Mouse (Mus musculus): Measurements from ENCODE around the gene Chrm5.

Gene Chrm5

DNA sequence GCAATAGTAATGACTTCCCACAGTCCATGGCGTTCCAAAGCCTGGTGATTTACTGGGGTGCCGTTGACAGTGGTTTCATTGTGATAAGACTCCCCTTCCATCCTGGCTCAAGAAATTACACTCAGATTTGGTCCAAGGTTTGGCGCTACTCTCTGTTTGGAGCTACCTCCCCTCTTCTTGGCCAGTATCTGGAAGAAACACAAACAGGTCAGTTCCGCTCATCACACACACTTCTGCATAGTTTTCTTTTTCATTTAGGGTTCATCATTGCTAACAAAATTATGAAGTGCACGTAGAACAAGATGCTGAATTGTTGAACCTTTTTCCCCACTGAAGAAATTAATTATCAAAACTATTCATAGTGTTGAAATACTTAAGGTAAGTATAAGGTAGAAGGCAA is at the start of gene Chrm5:
Gene Chrm5 (minus strand): TSS at position 101 of the 400 bp plus-strand sequence.
- no peak for DNase-seq (ENCODE audit: low spot score in 2 of 2)

DNA sequence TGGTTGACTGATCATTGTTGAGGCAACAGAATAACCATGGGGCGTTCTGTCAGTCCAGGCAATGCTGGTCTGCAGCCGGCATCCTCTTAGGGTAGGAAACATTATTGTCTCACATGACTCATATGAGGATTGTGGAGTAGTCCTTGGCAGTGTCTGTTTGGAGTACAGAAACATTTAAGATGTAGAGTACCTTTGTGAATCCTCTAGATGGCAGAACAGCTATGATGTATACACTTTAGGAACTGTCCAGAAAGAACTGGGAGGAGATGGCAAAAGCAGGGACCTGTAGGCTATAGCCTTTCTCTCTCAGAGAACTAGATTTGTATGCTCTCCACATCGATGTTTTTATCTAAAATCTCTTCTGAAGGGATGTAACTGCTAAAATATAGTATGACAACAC is 46.4 kb upstream of the Chrm5 start:
- DNase-seq (ENCODE audit: low spot score in 2 of 2): no peak

DNA sequence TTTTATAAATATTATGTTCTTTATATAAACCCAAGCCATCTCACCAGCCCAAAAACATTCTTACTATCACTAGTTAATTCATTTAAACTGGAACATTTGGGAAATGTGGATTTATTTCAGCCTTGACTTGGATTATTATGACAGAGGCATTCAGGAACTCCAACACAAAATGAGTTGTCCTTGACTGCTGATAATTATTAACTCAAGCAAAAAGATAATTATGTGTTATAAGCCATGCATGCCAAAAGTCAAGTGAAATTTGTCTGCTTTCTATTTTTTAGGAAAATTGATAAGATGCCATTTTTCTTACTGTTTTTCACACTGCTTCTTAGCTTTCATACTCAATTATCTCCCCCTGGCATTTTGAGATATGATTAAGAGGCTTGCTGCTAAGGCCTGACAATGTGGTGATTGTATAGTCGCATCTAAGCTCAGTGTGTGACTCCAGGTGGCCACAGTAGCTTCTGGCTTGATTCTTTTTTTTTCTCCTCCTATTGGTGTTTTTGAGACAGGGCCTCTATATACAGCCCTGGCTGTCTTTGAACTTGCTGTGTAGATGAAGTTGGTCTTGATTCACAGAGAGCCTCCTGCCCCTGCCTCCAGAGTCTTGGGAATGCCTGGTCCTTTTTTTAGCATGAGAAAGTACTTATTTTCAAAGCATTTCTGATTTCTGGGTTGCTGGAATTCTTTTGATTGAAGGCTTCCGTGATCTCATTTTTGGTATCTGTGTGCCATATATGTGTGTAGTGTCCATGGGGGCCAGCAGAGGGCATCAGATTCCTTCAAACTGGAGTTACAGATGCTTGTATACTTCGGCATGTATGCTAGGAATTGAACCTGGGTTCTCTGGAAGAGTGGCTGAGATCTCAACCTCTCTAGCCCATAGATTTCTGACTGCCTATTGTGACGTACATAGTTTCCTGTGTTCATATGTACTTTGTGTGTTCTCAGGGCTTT is 40.2 kb upstream of the Chrm5 start:
- DNase-seq (ENCODE audit: low spot score in 2 of 2): no peak

DNA sequence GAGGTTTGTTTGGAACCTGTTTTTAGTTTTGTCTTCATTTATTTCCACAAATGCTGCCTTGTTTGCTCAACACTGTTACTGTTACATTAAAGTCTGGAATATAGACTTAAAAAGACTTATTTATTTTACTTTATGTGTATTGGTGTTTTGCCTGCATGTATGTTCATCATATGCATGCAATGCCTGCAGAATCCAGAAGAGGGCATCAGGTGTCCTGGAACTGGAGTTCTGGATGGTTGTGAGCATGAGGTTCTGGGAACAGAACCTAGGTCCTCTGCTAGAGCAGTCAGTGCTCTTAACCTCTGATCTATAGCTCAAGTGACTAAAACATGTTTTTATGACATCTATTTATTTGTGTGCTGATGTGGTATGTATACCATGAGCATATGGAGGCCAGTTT is 38.0 kb upstream of the Chrm5 start:
- DNase-seq (ENCODE audit: low spot score in 2 of 2): no peak

DNA sequence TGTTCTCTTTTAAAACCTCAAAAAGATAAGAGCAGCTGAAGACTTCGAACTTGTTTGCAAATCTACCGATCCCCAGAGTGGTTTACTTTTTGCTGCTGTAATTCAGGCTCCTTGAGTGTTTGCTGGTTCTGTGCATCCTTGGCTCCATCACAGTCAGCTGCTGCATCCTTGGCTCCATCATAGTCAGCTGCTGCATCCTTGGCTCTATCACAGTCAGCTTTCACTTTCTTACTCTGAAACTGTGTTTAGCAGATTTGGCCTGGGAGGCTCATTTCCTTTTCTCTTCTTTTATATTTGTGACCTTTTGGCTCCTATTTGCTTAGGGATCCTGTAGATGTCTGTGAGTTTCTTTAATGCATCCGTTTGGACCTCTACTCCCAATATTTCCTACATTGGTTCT is 36.6 kb upstream of the Chrm5 start:
- no peak for DNase-seq (ENCODE audit: low spot score in 2 of 2)

DNA sequence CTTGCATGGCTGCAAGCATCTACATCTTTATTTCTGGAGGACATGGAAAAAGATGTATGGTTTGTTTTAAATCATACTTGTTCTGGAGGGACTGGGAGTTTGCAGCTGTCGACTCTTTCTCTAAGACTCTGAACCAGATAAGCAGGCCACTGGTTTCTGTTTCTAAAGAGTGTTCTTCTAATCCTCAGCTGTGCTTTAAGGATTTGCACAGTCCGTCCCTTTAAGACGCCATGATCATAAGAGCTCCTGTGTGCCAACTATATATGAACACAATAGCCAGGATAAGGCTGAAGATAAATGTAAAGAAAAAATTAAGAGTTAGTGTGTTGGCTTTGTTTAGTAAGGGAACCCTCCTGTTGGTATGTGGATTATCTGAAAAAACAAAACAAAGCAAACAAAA is 36.2 kb upstream of the Chrm5 start:
- no peak for DNase-seq (ENCODE audit: low spot score in 2 of 2)

DNA sequence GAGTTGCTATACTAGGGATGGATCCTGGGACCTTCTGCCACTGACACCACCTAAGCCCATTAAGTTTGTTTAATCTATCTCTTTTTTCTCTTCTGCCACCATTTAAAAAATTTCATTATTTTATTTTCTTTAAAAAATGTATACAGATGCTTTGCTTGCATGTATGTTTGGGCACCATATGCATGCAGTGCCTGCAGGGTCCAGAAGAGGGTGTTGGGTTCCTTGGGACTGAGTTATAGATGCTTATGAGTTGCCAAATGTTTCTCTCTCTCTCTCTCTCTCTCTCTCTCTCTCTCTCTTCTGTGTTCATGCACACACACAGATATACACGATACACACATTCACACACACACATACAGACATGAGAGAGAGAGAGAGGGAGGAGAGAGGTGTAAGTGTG is 32.5 kb upstream of the Chrm5 start:
- DNase-seq (ENCODE audit: low spot score in 2 of 2): no peak

DNA sequence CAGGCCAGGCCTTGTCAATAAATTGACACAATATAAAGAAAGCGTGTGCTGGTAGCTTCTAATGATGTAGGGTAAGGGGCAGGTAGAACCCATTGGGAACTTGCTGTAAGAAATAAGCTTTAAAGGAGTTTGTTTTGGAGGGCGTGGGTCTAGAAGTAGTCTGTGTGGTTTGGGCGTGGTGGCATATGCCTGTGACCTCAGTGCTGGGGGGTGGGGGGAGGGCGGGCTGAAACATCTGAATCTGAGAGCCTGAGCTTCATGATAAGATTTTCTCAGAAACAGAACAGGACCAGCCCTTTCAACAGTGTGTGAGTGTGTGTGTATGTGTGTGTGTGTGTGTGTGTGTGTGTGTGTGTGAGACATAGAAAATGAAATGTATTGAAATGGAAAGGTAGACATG is 29.6 kb upstream of the Chrm5 start:
- no peak for DNase-seq (ENCODE audit: low spot score in 2 of 2)

DNA sequence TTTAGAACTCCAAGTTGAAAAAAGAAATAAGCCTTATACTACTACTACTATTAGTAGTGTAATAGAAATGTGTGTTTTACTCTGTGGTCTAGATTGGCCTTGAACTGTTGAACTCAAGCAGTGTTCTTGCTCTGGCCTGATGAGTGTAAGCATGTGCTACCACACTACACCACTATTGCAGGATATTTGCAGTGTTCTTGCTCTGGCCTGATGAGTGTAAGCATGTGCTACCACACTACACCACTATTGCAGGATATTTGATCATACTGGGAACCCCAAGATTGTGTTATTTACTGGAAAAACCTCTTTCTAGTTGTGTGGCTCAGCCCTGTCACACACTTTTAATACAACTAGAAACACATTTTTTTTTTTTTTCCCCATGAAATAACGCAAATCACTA is 26.9 kb upstream of the Chrm5 start:
- no peak for DNase-seq (ENCODE audit: low spot score in 2 of 2)

DNA sequence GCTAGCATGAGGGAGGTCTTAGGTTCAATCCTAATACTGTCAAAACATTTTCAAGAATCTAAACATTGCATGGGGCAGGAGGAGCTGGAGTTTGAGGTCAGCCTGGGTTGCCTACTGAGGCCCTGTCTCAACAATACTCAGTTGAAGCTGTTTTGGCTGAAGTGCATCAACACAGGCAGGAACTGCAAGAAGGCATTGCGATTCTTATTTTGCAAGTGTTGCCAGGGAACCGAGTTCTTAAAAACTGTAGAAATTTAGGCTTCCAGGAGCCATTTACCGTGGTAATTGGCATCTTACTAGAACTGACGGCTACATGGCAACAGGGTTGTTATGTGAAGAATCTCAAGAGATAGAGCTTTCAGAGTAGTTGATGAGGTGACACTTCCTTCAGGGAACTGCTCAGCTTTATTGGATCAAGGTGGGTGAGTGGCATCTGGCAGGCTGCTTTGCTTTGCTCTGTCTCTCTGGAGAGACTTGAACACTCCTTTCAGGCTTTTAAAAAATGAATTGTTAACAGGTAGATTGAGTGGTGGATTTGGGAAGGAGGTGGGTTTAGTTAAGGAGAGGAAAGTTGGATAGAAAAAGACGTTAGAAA is 26.4 kb upstream of the Chrm5 start:
- no peak for DNase-seq (ENCODE audit: low spot score in 2 of 2)

DNA sequence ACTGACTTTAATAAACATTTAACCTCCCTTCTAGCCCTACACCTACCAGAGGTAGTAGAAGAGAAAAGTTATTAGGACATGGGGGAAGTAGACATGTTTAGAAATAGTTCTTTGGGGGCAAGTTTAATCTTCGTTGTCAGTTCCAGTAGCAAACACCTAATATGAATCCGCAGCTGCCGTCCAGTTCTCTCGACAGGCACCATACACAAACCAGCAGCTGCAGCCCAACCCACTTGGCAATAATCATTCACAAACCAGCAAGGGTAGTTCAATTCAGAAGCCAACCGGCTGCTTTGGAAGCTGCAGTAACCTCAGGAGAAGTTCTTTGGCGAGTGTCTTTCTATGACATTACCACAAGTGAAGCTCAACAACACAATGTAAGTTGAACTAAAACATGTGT is 23.4 kb upstream of the Chrm5 start:
- DNase-seq (ENCODE audit: low spot score in 2 of 2): no peak

DNA sequence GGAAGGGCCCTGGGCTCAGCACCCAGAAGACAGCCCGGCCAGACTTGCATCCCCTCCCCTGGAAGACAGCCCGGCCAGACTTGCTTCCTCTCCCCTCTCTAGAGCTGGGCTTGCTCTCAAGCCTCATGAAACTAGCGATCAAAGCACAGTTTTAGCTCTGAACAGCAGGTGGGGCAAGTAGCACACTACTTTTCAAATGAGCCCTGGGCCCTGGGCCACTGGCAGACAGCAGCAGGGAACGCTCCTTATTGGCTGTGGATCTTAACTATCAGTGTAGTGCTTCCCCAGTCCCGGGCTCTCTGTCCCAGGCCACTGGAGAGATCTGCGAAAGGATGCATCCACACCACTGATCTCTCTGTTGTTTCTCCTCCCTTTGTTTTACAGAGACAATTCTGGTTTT is 20.6 kb upstream of the Chrm5 start:
- DNase-seq (ENCODE audit: low spot score in 2 of 2): peak; percentile 44 to 73

DNA sequence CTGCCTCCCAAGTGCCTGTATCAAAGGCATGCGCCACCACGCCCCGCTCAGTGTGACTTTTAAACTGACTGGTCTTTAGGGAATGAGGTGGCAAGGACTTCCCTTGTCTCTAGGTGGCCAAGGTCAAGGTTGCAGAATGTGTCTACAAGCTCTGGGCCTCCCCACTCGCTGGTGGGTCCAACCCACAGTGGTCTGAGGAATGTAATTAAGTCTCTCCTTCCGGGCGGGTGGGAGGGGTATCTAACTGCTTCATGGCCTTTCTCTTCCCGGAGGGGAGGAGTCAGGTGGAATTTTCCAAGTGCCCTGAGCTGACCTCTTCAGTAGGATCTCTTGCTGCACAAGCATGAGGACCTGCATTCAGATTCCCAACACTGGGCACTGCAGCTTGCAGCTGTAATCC is 17.3 kb upstream of the Chrm5 start:
- DNase-seq (ENCODE audit: low spot score in 2 of 2): no peak

DNA sequence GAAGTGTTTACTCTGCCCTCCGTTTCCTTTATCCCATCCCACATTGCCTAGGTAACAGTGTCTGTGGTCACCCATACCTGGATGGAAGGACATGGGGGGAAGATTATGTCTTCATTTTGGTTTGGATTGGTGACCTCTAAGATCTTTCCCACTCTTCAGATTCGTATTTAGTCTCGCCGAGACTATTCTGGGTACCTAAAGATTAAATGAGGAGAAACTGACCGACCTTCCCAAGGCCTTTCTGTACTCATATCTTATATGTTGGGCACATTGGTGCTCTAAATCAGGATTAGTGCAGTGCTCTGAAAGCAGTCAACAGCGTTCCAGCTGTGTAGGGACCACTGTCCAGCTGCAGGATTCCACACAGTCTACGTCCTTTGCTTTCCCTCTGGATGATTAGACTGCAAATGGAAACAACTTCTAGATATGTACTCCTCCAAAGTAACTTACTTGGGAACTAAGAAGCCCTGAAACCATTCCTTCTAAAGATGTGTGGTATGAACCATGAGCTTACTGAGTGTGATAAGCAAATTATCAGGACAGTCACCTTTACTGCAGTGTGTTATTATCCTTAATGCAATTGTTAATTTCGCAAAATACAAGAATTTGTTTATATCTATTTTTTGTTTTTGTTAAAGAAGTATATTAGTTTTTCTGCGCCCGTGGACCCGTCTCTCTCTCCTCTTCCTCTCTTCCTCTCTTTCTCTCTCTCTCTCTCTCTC is 13.1 kb upstream of the Chrm5 start:
- no peak for DNase-seq (ENCODE audit: low spot score in 2 of 2)

DNA sequence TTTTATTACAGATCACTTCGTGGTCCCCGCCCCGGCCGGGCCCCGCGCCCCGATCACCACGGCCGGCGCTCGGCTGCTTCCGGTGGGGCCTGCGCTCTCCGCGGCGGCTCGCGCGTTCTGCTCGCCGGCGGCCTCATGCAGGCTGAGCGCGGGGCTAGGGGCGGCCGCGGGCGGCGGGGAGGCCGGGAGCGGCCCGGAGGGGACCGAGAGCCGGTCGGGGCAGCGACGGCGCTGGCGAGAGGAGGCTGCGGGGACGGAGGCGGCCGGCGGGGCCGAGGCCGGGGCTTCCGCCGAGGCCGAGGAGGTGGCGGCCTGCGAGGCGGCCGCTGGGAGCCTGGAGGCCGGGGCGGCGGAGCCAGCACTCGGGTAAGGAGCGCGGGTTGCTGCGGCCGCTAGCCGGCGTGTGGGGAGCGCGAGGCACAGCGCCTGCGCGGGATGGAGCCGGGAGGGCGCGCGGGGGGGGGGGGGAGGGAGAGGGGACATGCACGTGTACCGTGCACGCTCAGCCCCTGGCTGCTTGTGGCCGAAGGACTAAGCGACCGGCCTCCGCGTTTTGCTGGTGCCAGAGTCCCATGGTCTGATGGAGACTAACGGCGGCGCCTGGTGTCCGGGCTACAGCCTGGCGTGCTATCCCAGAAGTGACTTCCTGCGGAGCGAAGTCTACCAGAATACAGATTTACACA is 12.4 kb upstream of the Chrm5 start, which contains the start of gene Aven:
Gene Aven (plus strand): TSS at position 109 of the 683 bp plus-strand sequence.
- peak; percentile 71 to 80 for DNase-seq (ENCODE audit: low spot score in 2 of 2)

DNA sequence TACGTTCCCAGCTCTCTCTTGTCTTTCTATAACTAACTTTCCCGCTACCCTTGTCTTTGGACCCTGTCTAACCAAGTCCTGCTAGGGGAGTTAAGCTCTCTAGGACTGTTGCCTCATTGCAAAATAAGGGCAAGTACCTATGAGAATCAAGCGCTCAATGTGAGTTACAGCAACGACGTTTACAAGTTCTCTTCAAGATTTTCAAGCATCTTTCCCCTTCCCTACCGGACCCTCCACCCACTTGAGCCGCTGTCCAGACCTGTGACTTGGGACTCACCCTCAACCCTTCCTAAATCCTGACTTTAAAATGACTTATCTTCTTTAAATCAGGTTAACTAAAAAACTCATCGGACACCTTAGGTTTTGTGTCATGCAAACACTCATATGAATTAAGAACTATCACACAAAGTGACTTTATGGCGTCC is 11.9 kb upstream of the Chrm5 start:
- DNase-seq (ENCODE audit: low spot score in 2 of 2): peak in 1 of 2 experiments; percentile 26

DNA sequence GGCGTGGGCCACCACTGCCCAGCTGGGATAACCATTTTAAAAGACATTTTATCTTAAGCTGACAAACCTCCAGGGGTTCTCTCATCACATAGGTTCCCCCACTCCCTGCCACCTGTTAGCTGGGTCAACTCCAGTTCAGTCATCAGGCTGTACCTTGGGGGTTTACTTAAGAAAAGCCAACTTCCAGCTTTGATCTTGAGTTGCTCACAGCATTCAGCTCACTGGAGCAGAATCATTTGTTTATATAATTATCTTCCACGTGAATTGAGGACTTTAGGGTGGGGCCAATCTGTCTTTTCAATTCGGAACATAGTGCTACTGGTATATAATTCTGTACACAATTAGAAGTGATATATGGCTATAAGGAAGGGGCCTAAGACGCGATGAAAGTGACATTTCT is 11.1 kb upstream of the Chrm5 start:
- no peak for DNase-seq (ENCODE audit: low spot score in 2 of 2)

DNA sequence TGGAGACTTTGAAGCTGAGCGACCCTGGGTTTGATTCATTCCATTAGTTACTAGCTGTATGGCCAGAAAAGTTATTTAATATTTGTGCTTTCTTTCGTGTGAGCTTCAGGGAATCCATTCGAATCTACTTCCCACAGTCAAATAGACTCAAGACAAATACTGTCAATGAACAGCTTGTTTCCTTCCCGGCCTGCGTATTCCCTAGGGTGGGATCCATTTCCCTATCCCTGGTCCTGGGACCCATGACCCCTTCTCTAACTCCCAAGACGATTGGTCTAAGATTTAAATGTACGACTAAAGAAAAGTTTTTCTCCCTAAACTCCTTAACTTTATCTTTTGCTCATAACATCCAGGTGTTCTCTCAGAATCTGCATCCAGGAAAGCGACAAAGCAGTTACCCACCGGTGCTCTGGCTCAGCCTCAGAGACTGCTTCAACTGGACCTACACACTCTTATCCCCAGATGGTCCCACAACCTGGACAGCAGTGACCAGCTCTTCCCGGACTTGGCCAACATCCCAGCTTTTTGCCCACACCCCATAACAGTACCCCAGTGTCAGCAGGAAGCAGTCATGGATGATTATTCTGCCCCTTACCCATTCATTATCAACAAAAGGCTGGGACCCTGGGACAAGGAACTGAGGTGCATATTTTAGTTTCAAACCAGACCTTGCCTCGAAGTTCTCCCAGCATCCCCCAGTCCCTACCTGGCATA is 10.1 kb upstream of the Chrm5 start:
- no peak for DNase-seq (ENCODE audit: low spot score in 2 of 2)

DNA sequence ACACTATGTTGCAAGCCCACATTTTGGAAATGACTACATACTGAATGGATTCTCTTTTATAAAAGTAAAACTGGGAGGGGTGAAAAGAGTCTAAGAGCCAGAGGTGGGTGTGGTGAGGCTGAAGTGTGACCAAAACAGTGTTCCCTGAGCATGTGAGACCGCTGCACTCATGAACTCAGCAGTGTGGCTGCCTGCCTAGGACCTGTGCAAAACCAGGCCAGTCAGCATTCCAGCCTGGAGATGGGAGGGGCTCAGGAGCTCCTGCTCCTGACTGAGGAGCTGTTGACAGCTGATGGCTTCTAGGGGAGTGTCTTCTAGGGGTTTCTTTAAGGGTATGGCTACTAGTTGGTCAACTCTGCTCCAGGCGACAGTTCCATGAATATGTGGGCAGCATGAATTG is 4.3 kb upstream of the Chrm5 start:
- no peak for DNase-seq (ENCODE audit: low spot score in 2 of 2)

DNA sequence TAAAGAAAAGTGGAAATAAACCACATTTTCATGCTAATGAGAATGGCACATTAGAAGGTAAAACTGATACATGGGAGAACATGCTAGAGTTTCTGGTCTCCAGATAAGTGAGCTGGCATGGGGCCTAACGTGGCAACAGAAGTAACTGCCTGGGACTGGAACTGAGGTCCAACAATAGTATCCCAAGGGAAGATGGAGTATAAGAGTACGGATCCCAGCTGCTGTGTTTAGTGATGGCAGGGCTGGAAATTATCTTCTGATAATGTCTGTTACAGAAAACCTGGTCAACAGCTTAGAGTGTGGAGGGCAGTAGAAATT is 2.7 kb upstream of the Chrm5 start:
- DNase-seq (ENCODE audit: low spot score in 2 of 2): no peak

DNA sequence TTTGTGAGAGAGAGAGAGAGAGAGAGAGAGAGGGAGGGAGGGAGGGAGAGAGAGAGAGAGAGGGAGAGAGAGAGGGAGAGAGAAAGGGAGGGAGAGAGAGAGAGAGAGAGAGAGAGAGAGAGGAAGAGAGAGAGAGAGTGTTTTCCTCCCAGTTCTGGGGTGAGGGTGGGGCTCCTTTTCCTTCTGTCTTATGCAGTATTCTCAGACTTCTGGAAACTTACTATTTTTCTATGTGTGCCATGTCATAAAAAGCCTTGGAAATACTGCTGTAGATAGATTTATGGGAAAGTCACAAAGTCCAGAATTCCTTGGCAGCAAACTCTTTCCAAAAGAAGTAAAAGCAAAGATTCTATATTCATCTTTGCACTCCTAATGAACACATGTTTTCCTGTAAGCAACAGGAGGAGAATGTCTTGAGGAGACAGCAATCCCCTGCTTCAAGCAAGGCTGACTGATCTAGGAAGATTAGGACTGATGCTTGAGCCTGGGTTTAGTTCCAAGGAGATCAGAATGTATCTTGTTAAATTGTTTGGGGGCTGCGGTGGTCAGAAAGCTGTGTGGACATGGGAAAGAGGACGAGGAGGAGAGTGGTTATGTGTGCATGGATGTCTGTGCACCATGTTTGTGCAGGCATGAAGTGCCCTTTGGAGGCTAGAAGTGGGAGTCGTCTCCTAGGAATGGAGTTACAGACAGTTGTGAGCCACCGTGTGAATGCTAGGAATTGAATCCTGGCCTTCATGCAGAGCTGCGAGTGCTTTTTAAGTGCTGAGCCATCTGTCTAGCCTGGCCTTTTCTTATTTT is 2.2 kb upstream of the Chrm5 start:
- DNase-seq (ENCODE audit: low spot score in 2 of 2): no peak

Data from urinary bladder, postnatal 36 days (tissue).